Mouse (Mus musculus): ENCODE measurements at regions not wholly inside any gene's neighbourhood (a gene's known extent, or its start where the extent isn't known, plus 50 kb on each side); places are given as distances from the start of the nearest gene placed in this dataset.

DNA sequence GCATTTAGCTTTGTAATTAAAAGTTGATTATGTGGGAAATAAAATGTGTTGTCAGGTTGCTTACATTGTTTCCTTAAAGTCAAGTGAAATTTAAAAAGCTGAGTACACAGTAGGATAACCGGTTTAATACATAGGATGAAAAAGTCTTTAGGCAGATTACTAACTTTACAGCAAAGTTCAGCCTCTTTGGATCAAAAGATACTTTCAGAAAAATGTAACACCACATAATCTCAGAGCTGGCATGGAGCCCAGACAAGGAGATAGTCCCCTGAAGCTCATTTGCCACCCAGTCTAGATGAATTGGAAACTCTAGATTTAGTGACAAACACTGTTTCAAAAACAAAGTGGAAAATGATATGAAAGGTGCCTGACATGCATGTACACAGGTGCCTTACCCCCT lies 139.6 kb downstream of the Slco4c1 start:
- Histone ChIP-seq H3K36me3 (ENCODE audit: control insufficient read depth, insufficient read depth, low read length) (no peaks in the 10 kb centered on the region), H3K9me3 (ENCODE audit: control insufficient read depth, low read length) (no peaks in the 10 kb centered on the region), H3K4me2 (no peak overlapping the region), H3K4me3 (ENCODE audit: low read depth, low read length) (no peak overlapping the region), H3K4me1 (ENCODE audit: control insufficient read depth, insufficient read depth, low read length) (no peaks in the 10 kb centered on the region), H3K27ac (ENCODE audit: low read depth, low read length) (no peak overlapping the region), H3K27me3 (ENCODE audit: control insufficient read depth, insufficient read depth, low read length) (no peaks in the 10 kb centered on the region), H3K9ac (ENCODE audit: low read length) (no peak overlapping the region)
- ATAC-seq (ENCODE audit: low FRiP score) (no peak), DNase-seq (ENCODE audit: low spot score, missing footprints) (peak; percentile 82)
- 96% methylated on average over 1 of the region's 1 CpGs for WGBS

DNA sequence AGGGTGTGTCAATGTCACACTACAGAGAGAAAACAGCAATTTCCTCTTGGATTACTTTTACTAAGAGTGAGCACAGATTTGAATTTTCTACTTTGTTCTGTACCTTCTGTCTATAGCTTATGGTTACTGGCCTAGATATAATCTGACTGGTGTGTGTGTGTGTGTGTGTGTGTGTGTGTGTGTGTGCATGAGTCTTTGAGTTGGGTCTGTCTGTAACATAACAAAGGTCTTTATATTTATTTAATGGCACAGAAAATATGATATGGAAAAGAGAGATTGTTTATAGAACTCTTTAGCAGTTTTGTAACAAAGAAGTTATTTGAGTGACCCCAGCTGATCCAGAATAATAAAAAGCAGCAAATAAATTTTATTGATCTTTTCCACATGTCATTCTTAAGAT lies 140.1 kb downstream of the Slco4c1 start:
- Histone ChIP-seq H3K4me1 (ENCODE audit: control insufficient read depth, insufficient read depth, low read length) (no peaks in the 10 kb centered on the region), H3K27me3 (ENCODE audit: control insufficient read depth, insufficient read depth, low read length) (no peaks in the 10 kb centered on the region), H3K9me3 (ENCODE audit: control insufficient read depth, low read length) (no peaks in the 10 kb centered on the region), H3K4me3 (ENCODE audit: low read depth, low read length) (no peak overlapping the region), H3K27ac (ENCODE audit: low read depth, low read length) (no peak overlapping the region), H3K36me3 (ENCODE audit: control insufficient read depth, insufficient read depth, low read length) (no peaks in the 10 kb centered on the region), H3K9ac (ENCODE audit: low read length) (no peak overlapping the region), H3K4me2 (no peak overlapping the region)
- DNase-seq (ENCODE audit: low spot score, missing footprints): no peak
- ATAC-seq (ENCODE audit: low FRiP score): no peak

All from midbrain, embryonic 11.5 days (tissue).